25 mouse cellular contexts compared by ENCODE assay signal in genomic region chr5:127620371-127620770, GRCm38 (mm10). TPM values are rescaled to one million over a fixed set of nuclear protein-coding genes. Genes with fewer than 3 reads are reported as not detected.
DNase-seq lines count a peak whose midpoint lies in the region; TF ChIP-seq lines count a peak whose summit lies in the region.
"Had no signal": no experiment of that assay in that cellular context is flagged by ENCODE, and none has a peak within 500 bp of the region (broad histone marks: within the 10 kb centered on the region; RNA-seq: fewer than 3 reads in every experiment).

No protein-coding gene starts in this region.

- H3K36me3 ChIP-seq in E14TG2a.4 (ENCODE audit: insufficient read depth, low read length): 0 out of 2 replicates have a peak, but pooled peaks cover 7% of the 10 kb centered on the region
- H3K36me3 ChIP-seq: embryonic facial prominence, embryonic 13.5 days; embryonic facial prominence, embryonic 15.5 days; forebrain, embryonic 15.5 days had no signal

- H3K9me3 ChIP-seq in E14TG2a.4 (ENCODE audit: low read length): no peaks in the 10 kb centered on the region
- H3K9me3 ChIP-seq: embryonic facial prominence, embryonic 15.5 days; forebrain, embryonic 13.5 days; forebrain, embryonic 15.5 days had no signal

- TF ChIP-seq POLR2A in lung, adult 2 months (IDR thresholded peaks at IDR 0.05; ENCODE audit: borderline replicate concordance, extremely low read depth, low read depth, low read length): no peak

- H3K4me3 ChIP-seq in lung, adult 2 months (replicated peaks; ENCODE audit: extremely low read depth, low read depth, low read length): no peak overlapping the region
- H3K4me3 ChIP-seq in E14TG2a.4 (replicated peaks; ENCODE audit: low read length): peak overlapping the region; percentile 41; the same call in 1 of the 2 replicates
- H3K4me3 ChIP-seq: embryonic facial prominence, embryonic 13.5 days; embryonic facial prominence, embryonic 15.5 days; erythroblast, embryonic 14.5 days; forebrain, embryonic 13.5 days; forebrain, embryonic 15.5 days had no signal

- H3K4me1 ChIP-seq in lung, adult 2 months (ENCODE audit: control insufficient read depth, insufficient read depth, low read length): peaks cover 10% of the 10 kb centered on the region
- peaks cover 50% of the 10 kb centered on the region for H3K4me1 ChIP-seq in E14TG2a.4 (replicated peaks; ENCODE audit: low read depth, low read length)

- WGBS in lung, adult 2 months: 63% methylated on average over 8 of the region's 8 CpGs

- DNase-seq in lung, adult 18-20 months: peak; percentile 32 to 38
- DNase-seq in lung, postnatal 10 days: no peak
- DNase-seq in lung, postnatal 36 days: peak; percentile 45
- DNase-seq in lung, adult 2 months: no peak
- peak; percentile 96 for DNase-seq in fat pad, adult 2 months (ENCODE audit: extremely low read depth, low read depth, low spot score)
- no peak for DNase-seq in embryo, embryonic 9.5 days (ENCODE audit: extremely low spot score)
- DNase-seq in thymus, postnatal 4 days: no peak
- DNase-seq: adrenal gland, adult 8-10 months; adrenal gland, postnatal 14 days; adrenal gland, postnatal 36 days; cerebellum, adult 11-12 months; cerebellum, adult 2 months; cerebellum, adult 9-10 months; cerebellum, postnatal 10 days; cerebellum, postnatal 25 days; forebrain, postnatal 0 days had no signal

- no peak for TF ChIP-seq CTCF in lung, adult 2 months (IDR thresholded peaks at IDR 0.05; ENCODE audit: insufficient read depth, low read length)
- TF ChIP-seq CTCF in E14TG2a.4 (conservative IDR thresholded peaks at IDR 0.05; ENCODE audit: low read length): no peak

- no peaks in the 10 kb centered on the region for H3K27me3 ChIP-seq in E14TG2a.4 (ENCODE audit: insufficient read depth, low read length)
- H3K27me3 ChIP-seq: CH12.LX; embryonic facial prominence, embryonic 13.5 days; embryonic facial prominence, embryonic 15.5 days; forebrain, embryonic 13.5 days; forebrain, embryonic 15.5 days had no signal

RNA-seq across cellular contexts. Expression of gene Glt1d1, which starts 11.7 kb away (rescaled TPM):
- 0.51 and 0.72 TPM in 2 replicates for polyA plus RNA-seq in lung, adult 2 months (2012; rRNA removed)
- polyA plus RNA-seq: activated CD4-positive, CD25-positive, alpha-beta regulatory T cell, adult 4 months; CD4-positive, CD25-positive, alpha-beta regulatory T cell, adult 4 months; erythroblast, embryonic 14.5 days had no signal

RNA-seq across cellular contexts. Expression of gene Slc15a4, which starts 12.3 kb away (rescaled TPM):
- polyA plus RNA-seq in lung, adult 2 months (2012; rRNA removed): 33.7 and 42.8 TPM in 2 replicates

Comparison
In these comparisons a context has a peak if more than half of its experiments do, and no peak if none do; other contexts are left out.
1. DNase-seq: peak in lung, adult 18-20 months (2 of 2), lung, postnatal 36 days (single experiment) and fat pad, adult 2 months (single experiment); none in lung, postnatal 10 days (single experiment), lung, adult 2 months (single experiment), embryo, embryonic 9.5 days (single experiment) and thymus, postnatal 4 days (single experiment).